Mouse (Mus musculus) stomach, postnatal 0 days (tissue): ENCODE data around the gene Gm8159. TPM values are rescaled to one million over a fixed set of nuclear protein-coding genes. Genes with fewer than 3 reads are reported as not detected.
"Not testable (repeated sequence)": the region's sequence is repeated elsewhere in the genome, so short reads cannot be mapped to it uniquely, and the experiment has no call there.

Source experiments
- ATAC-seq: fragments of 200-750 bp; cut with Nextera tagmentation; 2 replicates; pipeline ENCODE4 v1.8.0; 2017; ENCODE audit not compliant: low FRiP score, low TSS enrichment
- DNase-seq: peaks from one replicate; pipeline ENCODE4 v3.0.0-alpha.2; 2016; ENCODE audit warnings: low spot score
- H3K27ac ChIP-seq: fragments of 300-500 bp; sonication (generic); replicated peaks from 2 replicates; pipeline ENCODE4 v1.5.1; 2014; ENCODE audit warnings: mild to moderate bottlenecking, control low read depth
- H3K27me3 ChIP-seq: fragments of 300-500 bp; sonication (generic); 2 replicates; pipeline ENCODE4 v1.6.1; 2014; ENCODE audit warnings: low read length; ENCODE audit not compliant: control insufficient read depth, insufficient read depth
- H3K36me3 ChIP-seq: fragments of 300-500 bp; sonication (generic); 2 replicates; pipeline ENCODE4 v1.6.1; 2014; ENCODE audit warnings: low read length, mixed read lengths; ENCODE audit not compliant: control insufficient read depth, insufficient read depth
- H3K4me1 ChIP-seq: fragments of 300-500 bp; sonication (generic); replicated peaks from 2 replicates; pipeline ENCODE4 v1.6.1; 2014; ENCODE audit warnings: antibody characterized with exemption; ENCODE audit not compliant: control insufficient read depth, insufficient read depth
- H3K4me2 ChIP-seq: fragments of 300-500 bp; sonication (generic); replicated peaks from 2 replicates; pipeline ENCODE4 v1.6.1; 2014; ENCODE audit warnings: low read depth, mild to moderate bottlenecking, control low read depth, moderate library complexity
- H3K4me3 ChIP-seq: fragments of 300-500 bp; sonication (generic); 2 replicates; pipeline ENCODE4 v1.5.1; 2014; ENCODE audit warnings: low read depth, low read length, control low read depth
- H3K9ac ChIP-seq: fragments of 300-500 bp; sonication (generic); 2 replicates; pipeline ENCODE4 v1.6.1; 2014; ENCODE audit warnings: mild to moderate bottlenecking, low read length, control low read depth, mixed read lengths
- H3K9me3 ChIP-seq: fragments of 300-500 bp; sonication (generic); 2 replicates; pipeline ENCODE4 v1.6.1; 2016; ENCODE audit warnings: low read length; ENCODE audit not compliant: control insufficient read depth
- CTCF ChIP-seq: IDR thresholded peaks from 2 replicates; pipeline ENCODE4 v1.5.1; 2016; ENCODE audit warnings: antibody characterized with exemption, low read depth, mild to moderate bottlenecking, moderate library complexity
- WGBS: fragments of 180-500 bp; shearing (Covaris S2); extraction: QIAGEN DNeasy Blood & Tissue Kit; methylation state at CpG from one replicate; pipeline ENCODE4 v1.1.7; 2014; 5-methylcytosine and 5-hydroxymethylcytosine counted together
- polyA plus RNA-seq: library from polyadenylated mRNA; unstranded; fragments of >200 nt; fragmentation: Nextera tagmentation; extraction: Ambion mirVana; gene quantifications from 2 replicates; pipeline ENCODE4 v1.2.1, GENCODE M21; 2015

Gene Gm8159
- not detected in 2 replicates for polyA plus RNA-seq

- H3K4me1 ChIP-seq, DNase-seq, H3K9me3 ChIP-seq, H3K27ac ChIP-seq, ATAC-seq, H3K36me3 ChIP-seq, H3K9ac ChIP-seq, H3K4me2 ChIP-seq, H3K27me3 ChIP-seq, H3K4me3 ChIP-seq: not testable (repeated sequence)
- WGBS: no CpG with 5 or more reads among the region's 2 CpGs
Observed at GRCm38 (mm10) chr14:4632052-4632451, at the start of gene Gm8159. Gm8159 (plus strand) TSS chr14:4632352.

- not testable (repeated sequence) for H3K27ac ChIP-seq, H3K4me3 ChIP-seq, H3K36me3 ChIP-seq, H3K9me3 ChIP-seq, ATAC-seq, H3K9ac ChIP-seq, H3K4me2 ChIP-seq, H3K27me3 ChIP-seq, H3K4me1 ChIP-seq
- 8% methylated on average over 7 of the region's 18 CpGs for WGBS
- peak; percentile 5 for DNase-seq
Observed at GRCm38 (mm10) chr14:4649309-4649708, 17.2 kb downstream of the Gm8159 start.

- ATAC-seq, DNase-seq: not testable (repeated sequence)
- TF ChIP-seq CTCF: peak; percentile 57
Observed at GRCm38 (mm10) chr14:4650324-4650723, 18.2 kb downstream of the Gm8159 start.

GRCm38 (mm10) chr14:4663892-4664291, 31.7 kb downstream of the Gm8159 start, which contains the start of gene Gm3239:
Gm3239 (plus strand) TSS chr14:4664192.
- H3K27ac ChIP-seq, H3K4me2 ChIP-seq, H3K36me3 ChIP-seq, H3K4me3 ChIP-seq, H3K4me1 ChIP-seq, ATAC-seq, H3K9me3 ChIP-seq, H3K27me3 ChIP-seq, H3K9ac ChIP-seq, DNase-seq: not testable (repeated sequence)
- no CpG with 5 or more reads among the region's 2 CpGs for WGBS

More at GRCm38 (mm10) chr14:4650324-4650723, 18.2 kb downstream of the Gm8159 start:
- H3K9me3 ChIP-seq, H3K36me3 ChIP-seq, H3K27me3 ChIP-seq, H3K27ac ChIP-seq, H3K9ac ChIP-seq, H3K4me2 ChIP-seq, H3K4me3 ChIP-seq, H3K4me1 ChIP-seq: not testable (repeated sequence)
- WGBS: 2% methylated on average over 2 of the region's 9 CpGs

Other genes starting within 250 kb of the Gm8159 start
- gene Gm3159, start 234.8 kb upstream of the Gm8159 start, polyA plus RNA-seq: not detected in 2 replicates
- gene Gm3164, start 216.9 kb upstream of the Gm8159 start, polyA plus RNA-seq: 0.08 TPM in 1 of 2 replicates, not detected in the other
- not detected in 2 replicates for gene Gm3173, start 201.4 kb upstream of the Gm8159 start, polyA plus RNA-seq
- gene Gm3182, start 150.6 kb upstream of the Gm8159 start, polyA plus RNA-seq: not detected in 2 replicates
- not detected in 2 replicates for gene Gm3047, start 76.9 kb upstream of the Gm8159 start, polyA plus RNA-seq
- not detected in 2 replicates for gene Gm3239, start 31.8 kb downstream of the Gm8159 start, polyA plus RNA-seq
- gene Gm7876, start 76.9 kb downstream of the Gm8159 start, polyA plus RNA-seq: not detected in 2 replicates
- not detected in 2 replicates for gene Gm3252, start 94.4 kb downstream of the Gm8159 start, polyA plus RNA-seq
- not detected in 2 replicates for gene Gm9602, start 144.0 kb downstream of the Gm8159 start, polyA plus RNA-seq
- not detected in 2 replicates for gene Gm3269, start 205.8 kb downstream of the Gm8159 start, polyA plus RNA-seq
- 0.32 TPM in 1 of 2 replicates, not detected in the other for gene Gm3264, start 223.2 kb downstream of the Gm8159 start, polyA plus RNA-seq